Mouse (Mus musculus) megakaryocyte-erythroid progenitor cell, adult 5-6 weeks (primary cell): ENCODE results near the gene Retn. TPM values are rescaled to one million over a fixed set of nuclear protein-coding genes. Genes with fewer than 3 reads are reported as not detected.

Experiments
- ATAC-seq: replicated peaks from 2 replicates; pipeline ENCODE4 v1.8.0; 2016; ENCODE audit warnings: mild to moderate bottlenecking, inconsistent platforms; ENCODE audit not compliant: severe bottlenecking, poor library complexity, low FRiP score, low TSS enrichment
- total RNA-seq, 2 experiments: library from RNA; stranded (forward) in 1 of 2; stranded (reverse) in 1 of 2; fragments of 200-1000, 215-1000 nt in 1 of 2; fragments of >200 nt in 1 of 2; fragmentation: Nextera tagmentation in 1 of 2; gene quantifications; 2 replicates each; pipeline ENCODE4 v1.2.3; 2014 to 2017

The Retn gene
- not detected in 2 replicates for total RNA-seq (2014; fragmentation: Nextera tagmentation)
- total RNA-seq (2017) = not detected in 2 replicates

GRCm38 (mm10) chr8:3655526-3655925 lies at the start of gene Retn:
Gene Retn, plus strand, starts transcription at chr8:3655770.
- ATAC-seq = no peak

DNA sequence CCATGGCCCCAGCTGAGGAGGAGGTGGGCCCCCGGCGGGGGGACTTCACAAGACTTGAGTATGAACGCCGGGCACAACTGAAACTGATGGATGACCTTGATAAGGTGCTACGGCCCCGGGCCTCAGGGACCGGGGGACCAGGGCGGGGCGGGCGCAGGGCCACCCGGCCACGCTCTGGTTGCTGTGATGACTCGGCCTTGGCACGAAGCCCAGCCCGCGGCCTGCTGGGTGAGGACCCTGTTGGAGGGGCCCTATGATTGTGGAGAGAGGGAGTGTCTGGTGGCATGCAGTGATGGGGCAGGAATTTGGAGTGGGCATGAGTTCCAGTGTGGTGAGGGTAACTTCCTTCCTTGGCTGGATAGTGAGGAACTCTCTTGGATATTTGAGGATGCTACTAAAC lies 49.0 kb upstream of the Retn start:
- ATAC-seq = no peak; the same call in none of the 2 replicates

GRCm38 (mm10) chr8:3607822-3608221 lies 47.7 kb upstream of the Retn start:
- no peak for ATAC-seq

- ATAC-seq = no peak
These were observed 46.3 kb upstream of the Retn start for GRCm38 (mm10) chr8:3609046-3609815.

- ATAC-seq = no peak
These were observed 45.8 kb upstream of the Retn start for GRCm38 (mm10) chr8:3609816-3610150.

DNA sequence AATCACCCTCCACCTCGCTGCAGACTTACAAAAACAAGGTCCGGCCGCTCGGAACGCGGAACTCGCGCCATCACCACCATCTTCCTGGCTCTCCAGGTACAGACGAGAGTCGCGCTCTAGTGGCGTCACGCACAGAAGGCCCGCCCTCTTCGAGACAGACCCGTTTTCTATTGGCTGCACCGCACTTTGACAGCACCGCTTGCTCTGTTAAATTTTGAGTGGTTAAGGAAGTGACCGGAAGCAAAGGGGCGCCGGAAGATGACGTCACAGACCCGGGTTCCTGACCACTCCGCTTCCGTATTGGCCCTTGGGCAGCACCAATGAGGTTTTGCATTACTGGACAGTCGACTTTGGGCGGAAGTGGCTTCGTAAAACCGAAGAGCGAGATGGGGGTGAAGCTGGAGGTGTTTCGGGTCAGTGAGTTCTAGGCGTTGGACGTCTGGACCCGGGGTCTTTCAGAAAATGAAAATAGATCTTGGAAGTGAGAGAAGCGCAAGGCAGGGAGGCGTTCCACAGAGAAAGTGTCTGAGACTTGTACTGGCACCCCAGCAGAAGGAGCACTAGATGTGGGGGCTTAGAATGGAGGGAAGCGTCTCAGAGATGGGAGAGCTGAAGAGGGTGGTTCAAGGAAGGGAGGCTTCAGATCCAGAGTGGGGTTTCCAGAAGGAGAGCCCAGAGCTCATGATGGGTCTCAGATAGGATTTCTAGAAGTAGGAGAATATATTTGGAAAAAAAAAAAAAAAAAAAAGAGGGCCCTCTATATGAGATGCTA lies 34.2 kb upstream of the Retn start, which contains the start of the genes Xab2 and Pet100:
Gene Xab2, minus strand, starts transcription at position 118 of the 772 bp plus-strand sequence.
Gene Pet100, plus strand, starts transcription at position 350 of the 772 bp plus-strand sequence.
- ATAC-seq = peak; percentile 93

GRCm38 (mm10) chr8:3622119-3622518 lies 33.5 kb upstream of the Retn start:
- no peak for ATAC-seq

- ATAC-seq = no peak
These were observed 30.1 kb upstream of the Retn start, which contains the start of gene Pcp2 for GRCm38 (mm10) chr8:3625445-3625844. Gene Pcp2, minus strand, starts transcription at chr8:3625545.

- ATAC-seq = no peak
These were observed 28.6 kb upstream of the Retn start for GRCm38 (mm10) chr8:3626971-3627370.

- peak; percentile 58 for ATAC-seq
These were observed 27.6 kb upstream of the Retn start for GRCm38 (mm10) chr8:3628014-3628413.

GRCm38 (mm10) chr8:3630647-3631477 lies 24.7 kb upstream of the Retn start, which contains the start of gene Stxbp2:
Gene Stxbp2, plus strand, starts transcription at chr8:3630955.
- ATAC-seq = peak; percentile 94

GRCm38 (mm10) chr8:3631478-3631875 lies 24.1 kb upstream of the Retn start:
- peak; percentile 52 for ATAC-seq

GRCm38 (mm10) chr8:3645804-3646203 lies 9.8 kb upstream of the Retn start:
- peak; percentile 99 for ATAC-seq

DNA sequence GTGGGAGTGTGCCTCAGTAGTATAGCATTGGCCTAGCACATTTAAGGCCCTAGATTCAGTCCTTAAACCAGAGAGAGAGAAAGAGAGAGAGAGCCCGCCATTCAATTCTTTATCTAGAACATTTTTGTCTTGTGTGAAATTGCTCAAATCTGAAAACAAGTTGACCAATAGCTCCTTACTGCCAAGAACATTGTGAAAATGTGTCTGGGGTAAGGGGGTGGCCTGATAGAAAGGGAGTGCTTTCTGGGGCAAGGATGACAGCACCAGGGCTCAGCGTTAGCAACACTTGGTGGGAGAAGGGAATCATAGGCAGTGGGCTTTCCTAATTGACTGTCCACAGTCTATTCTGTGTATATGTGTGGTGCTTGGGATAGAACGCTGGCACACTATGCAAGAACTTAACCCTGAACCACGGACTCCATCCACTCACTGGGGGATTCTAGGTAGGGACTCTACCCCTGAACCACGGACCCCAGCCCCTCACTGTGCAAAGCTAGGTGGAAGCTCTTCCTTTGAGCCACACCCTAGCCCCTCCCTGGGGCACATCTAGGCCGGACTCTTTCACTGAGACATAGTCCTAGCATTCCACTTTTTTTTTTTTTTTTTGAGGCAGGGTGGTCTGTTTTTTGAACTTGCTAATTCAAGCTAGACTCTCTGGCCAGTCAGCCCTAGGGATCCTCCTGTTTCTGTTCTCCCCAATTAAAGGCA lies 8.6 kb upstream of the Retn start:
- no peak for ATAC-seq

DNA sequence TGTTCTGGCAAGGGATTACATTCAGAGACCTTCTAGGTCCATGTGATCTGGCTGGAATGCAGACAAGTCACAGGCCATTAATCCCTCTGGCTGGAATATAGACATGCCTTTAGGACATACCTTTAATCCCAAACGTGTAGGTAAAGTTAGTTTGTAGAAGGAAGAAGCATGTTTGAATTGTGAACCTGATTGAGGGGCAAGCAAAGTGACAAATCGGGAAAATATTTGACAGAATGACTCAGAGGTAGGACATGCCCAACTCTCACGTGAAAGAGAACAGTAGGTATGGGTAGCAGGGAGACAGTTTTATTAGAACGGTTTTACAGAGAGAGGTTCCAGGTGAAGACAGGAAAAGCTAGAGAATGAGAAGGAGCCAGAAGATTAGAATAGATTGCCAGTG lies 8.0 kb upstream of the Retn start:
- no peak for ATAC-seq

- ATAC-seq = no peak
These were observed 7.3 kb upstream of the Retn start for GRCm38 (mm10) chr8:3648268-3648667.

DNA sequence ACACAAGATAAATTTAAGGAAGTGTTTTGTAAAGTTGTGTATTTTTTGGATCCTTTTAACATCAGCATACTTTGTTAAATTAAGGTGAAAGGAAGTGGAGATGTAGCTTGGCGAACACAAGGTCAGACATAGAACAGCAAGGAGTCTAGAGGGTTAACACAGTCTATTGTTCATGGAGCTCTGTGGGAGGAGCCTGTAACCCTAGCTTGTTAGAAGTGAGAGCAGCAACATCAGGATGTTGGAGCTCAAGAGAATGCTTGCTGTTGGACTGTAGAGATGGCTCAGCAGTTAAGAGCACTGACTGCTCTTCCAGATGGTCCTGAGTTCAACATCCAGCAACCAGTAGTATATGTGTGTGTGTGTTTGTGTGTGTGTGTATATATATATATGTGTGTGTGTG lies 6.6 kb upstream of the Retn start:
- ATAC-seq = no peak

GRCm38 (mm10) chr8:3652845-3653244 lies 2.7 kb upstream of the Retn start:
- peak; percentile 51; the same call in 1 of the 2 replicates for ATAC-seq
